Mouse (Mus musculus) spleen, postnatal 14 days (tissue): ENCODE measurements around the gene Maz.

Experiments
- DNase-seq, 2 experiments: peaks; one replicate each; pipeline ENCODE4 v3.0.0; 2021 to 2022; ENCODE audit warnings: low spot score in 2 of 2

Maz gene

DNA sequence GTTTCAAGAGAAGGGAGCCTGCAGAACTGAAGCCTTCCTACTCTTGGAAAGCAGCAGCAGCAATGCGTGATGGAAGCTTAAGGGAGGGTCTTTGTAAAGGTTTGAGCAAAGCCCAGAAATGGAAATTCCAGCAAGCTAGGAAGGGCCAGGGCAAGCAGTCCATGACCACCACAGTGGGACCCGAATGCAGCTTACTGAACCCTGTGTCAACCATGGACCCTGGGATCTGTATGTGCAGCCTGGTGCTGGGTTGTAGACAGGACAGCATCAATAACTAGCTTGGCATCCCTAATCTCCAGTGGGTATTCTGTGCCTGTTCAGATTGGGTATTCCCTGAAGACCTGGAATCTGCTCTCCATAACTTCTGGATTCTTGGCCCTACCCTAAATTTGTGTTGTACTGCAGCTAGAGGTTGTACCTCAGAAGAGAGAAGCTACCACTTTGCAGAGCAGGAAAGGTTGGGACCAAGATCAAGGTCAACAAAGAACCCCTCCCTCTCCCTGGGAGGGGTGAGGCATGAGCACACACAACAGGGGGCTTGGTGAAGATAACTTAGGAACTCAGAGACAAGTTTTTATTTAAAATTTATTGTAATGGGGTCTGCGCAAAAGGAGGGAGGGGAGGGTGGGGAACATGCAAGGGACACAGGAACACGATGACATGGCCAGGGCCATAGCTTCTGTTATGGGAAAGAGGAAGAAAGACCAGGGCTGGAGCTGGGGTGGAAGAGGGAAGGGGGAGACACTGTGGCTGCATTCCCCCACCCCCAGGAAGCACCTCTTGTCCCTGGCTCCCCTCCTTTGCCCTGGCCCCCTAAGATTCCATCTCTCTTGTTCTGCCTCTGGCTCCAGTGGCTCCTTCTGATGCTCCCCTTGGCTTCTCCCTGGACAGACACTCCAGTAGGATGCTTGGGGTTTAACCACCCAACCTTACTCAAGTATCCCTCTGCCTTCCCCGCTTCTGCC, 5.0 kb downstream of the Maz start:
- DNase-seq, result no peak

DNA sequence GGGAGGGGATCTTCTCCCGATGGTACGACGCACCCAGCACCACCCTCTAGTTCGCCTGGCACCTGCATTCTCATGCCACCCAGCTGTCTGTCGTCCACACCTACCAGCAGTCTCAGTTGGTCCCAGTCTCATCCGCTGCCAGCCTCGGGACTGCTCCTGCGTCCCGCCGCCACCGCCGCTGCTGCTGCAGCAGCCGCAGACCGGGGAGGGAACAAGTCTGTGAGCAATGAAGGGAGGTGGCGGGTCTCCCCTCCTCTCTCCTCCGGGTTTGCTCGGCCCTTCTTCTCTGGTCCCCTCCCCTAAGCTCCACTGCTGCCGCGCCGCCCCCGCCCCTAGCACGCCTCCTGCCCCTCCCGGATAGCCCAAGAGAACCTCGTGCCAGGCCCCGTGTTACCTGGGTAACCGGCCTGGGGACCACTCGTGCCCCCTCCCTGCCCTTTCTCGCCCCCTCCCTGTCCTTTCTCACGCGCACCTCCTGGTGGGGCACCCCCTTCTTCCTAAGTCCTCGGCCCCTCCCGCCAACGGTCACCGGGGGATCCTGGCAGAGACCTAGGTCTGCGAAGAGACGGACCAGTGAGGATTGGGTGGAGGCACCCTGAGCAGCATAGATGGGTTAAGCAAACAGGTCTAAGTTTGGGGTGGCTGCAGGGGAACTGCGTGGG, 5.8 kb downstream of the Maz start, which contains the start of the genes Gm42742 and Prrt2:
TSS of gene Gm42742 (minus strand) at position 197 of the 662 bp plus-strand sequence.
TSS of gene Prrt2 (minus strand) at position 311 of the 662 bp plus-strand sequence.
- DNase-seq, result no peak

DNA sequence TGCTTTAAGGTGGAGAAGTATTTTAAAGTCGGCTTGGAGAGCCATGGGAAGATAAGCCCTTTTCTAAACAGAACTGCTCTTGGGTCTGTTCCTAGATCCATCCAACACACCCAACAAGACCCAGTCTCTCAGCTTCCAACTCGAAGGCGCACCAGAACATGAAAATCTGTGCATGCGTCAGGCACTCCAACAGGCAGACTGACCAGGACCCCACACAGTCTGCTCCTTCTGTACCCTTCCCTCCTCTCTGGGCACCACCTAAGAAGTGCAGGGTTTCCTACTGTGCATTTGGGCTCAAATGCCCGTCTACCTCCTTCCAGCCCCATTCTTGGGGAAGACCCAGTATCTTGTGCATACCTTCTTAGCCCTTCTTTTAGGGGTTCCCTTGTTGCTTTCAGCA, 6.3 kb downstream of the Maz start:
- no peak for DNase-seq

DNA sequence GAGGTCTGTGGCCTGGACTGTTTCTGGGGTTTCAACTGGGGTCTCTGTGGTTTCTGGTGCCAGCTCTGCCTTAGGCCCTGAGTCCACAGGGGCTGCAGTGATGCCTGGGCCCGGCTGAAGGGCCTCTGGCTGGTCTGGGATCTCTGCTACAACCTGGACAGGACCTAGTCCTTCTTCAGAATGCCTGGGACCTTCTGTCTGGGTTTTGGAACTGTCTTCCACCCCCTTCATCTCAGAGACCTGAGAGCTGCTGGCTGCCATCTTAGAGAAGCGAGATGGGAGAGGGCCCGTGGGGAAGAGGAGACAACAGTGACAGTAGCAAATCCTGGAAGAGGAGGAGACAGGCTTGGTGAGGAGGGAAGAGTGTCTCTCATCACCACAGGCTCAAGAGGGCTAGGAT, 6.8 kb downstream of the Maz start:
- no peak for DNase-seq

DNA sequence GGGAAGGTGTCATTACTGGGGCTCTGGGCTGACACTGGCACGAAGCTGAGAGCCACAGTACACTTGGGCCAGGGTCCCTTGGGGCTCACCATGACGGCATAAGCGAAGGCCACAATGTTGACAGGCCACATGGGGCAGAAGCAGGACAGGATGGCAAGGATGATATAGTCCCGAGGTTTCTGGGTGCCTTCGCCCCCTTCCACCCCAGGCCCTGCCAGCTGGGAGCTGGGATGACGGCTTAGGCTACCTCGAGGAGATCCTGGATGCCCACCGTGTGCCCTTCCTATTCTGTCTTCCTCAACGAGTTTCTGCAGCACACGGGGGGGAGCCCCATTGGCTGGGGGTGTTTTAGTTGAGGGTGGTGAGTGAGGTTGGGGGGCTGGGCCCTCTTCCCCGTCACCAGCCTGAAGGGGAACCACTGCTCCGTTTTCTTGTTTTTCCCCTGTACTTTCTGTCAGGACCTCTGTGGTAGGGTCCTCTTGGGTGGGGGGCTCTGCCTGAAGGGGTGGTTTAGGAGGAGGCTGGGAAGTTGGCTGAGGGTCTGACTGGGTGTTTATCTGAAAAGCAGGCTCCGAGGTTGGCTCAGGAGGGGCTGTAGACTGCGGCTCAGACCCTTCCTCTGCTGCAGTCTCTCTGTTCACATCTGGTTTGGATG, 7.4 kb downstream of the Maz start:
- DNase-seq, result no peak

DNA sequence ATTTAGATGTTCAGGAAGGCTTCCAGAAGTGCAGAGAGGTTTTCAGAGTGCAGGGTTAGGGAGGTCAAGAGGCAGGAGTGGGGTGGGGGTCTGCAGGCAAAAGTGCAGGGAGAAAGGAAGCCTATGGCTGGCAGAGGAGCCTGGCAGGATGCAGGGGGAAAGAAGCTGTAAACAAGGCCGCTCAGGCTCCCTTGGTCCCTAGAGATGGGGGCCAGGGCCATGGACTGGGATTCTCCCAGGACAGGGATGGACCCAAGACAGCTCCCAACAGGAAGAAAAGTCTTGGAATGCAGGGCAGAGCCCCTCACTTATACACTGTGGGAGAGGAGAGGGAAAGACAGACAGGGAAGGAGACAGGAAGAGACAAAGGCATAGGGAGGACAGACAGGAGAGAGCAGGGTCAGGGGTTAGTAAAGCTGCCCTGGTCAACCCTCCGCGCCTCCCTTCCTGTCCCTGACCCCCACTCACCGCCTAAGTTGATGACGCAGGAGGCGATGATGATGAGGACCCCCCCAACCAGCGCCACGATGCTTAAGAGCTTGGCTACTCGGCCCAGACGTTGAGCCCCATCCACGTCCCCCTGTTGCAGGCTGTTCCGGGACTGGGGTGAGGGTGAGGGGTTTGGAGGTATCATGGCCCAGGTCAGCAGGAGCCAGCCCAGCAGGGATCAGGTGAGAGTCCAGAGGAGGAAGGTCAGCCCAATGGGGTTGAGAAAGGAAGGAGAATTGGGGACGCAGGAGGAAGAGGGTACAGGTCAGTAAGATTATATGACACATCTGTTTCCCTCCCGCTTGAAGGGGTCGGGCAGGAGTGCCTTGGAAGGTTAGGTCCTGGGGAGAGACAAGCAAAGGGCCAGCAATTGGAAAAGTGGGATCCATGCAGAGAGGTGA, 8.2 kb downstream of the Maz start:
- DNase-seq, result no peak

DNA sequence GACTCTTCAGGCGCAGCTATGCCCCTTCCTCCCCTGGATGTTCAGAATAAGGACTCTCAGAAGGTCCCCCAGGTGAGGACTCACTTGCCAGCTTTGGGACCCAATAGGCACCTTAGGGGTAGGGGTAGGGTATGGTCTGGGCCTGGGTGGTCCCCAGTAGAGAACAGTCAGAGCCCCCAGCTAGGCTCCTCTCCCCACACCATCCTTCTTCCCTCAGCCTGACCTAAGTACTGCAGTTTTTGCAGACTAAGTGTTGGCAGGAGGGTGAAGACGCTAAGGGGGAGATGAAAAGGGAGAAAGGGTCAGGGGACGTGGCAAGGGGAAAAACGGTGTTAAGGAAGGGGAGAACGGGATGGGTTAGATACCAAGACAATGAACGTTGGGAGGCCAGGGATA, 8.9 kb downstream of the Maz start:
- no peak for DNase-seq

DNA sequence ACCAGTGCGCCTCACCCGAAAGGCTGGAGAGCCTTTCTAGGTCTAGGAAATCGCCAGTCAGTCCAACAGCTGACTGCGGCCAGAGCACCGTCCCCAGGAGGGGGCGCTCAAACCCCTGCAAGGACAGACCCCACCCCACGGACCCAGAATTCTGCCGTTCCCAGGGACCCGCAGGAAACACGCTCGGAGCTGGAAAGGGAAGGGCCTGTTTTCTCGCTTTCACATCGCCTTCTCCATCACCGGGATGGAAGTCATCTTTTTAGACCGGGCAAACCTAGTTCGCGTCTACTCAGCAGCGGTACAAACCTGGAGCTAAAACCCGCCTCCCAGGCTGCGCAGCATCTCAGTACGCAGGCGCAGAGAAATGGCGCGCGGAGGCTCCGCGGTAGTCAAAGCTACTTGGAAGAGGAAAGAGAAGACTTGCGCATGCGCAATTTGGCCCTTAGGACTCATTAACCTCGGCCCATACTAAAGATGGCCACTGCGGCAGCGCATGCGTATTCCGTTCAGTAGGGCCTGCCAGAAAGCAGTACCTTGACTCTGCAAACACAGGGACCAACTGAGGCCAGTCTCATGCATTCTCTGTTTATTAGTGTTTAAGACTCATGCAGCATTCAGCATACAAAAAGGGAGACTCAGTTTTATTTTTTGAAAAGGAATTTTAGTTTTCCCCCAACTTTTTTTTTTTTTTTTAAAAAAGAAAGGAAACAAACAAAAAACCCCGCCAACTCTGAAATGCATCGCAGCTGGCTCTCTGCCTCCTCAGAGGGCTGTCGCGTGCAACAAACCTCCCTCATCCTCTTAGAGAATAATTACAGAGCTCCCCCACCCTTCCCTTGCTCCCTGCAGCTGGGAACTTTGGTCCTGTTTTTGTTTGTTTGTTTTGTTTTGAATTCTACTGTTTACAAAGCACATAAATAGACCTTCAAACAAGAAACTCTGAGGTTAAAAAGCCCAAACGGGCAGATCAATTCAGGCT, 9.6 kb downstream of the Maz start, which contains the start of gene Pagr1a:
TSS of gene Pagr1a (minus strand) at position 382 of the 979 bp plus-strand sequence.
- DNase-seq, result peak; percentile 95 to 96

DNA sequence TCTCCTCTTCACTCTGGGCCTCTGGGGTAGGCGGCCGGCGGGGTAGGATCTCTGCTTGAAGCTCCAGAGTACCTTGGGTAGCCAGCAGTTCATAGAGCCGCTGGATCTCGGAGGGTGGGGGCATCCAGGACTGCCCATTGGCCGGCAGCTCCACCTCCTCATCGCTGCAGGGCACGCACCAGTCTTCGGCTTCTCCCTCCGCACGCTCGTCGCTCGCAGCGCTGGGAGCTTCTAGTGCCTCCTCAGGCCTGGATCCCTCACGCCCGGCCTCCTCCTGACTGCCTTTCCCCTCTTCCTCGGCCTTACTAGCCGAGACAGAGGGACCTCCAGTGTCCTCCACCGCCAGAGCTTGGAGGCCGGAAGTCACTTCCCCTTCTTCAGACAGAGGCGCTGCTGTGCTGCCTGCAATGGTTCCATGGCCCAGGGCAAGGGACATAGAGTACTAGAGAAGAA, 10.3 kb downstream of the Maz start:
- no peak for DNase-seq

DNA sequence TGATC, 10.6 kb downstream of the Maz start, which contains the start of gene Pagr1b:
TSS of gene Pagr1b (minus strand) at position 4 of the 5 bp plus-strand sequence.
- no peak for DNase-seq

DNA sequence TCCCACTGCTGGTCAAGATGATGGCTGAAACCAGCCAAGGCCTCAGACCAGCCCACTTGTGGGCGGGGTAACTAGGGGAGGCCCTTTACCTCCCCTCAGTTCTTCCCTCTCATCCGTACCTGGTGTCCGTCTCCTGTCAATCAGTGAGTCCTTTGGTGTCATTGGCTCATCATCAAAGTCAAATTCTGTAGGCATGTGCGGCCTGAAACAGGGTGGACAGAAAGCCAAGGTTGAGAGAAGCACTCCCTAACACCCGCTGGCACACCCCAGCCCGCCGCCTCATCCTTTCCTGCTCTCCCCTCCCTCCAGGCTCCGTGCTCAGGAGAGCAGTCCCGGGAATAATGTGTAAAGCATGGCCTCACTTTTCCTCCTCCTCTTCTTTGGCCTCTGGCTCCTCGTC, 10.8 kb downstream of the Maz start:
- no peak for DNase-seq

DNA sequence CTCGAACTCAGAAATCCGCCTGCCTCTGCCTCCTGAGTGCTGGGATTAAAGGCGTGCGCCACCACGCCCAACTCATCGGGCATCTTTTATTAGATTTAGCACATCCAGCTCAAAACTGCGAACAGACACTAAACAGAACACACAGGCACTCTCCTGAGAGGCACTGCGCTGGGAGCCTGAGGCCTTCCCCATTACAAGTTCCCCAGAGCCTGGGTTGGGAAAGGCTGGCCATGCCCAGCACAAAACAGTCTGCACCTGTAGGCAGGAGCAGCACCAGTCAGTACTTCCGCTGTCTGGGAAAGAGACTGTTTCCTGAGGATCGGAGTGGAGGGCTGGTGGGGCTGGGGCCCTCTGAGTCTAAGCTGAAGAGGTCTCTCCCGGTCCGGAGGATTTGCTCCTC, 11.8 kb downstream of the Maz start:
- no peak for DNase-seq

DNA sequence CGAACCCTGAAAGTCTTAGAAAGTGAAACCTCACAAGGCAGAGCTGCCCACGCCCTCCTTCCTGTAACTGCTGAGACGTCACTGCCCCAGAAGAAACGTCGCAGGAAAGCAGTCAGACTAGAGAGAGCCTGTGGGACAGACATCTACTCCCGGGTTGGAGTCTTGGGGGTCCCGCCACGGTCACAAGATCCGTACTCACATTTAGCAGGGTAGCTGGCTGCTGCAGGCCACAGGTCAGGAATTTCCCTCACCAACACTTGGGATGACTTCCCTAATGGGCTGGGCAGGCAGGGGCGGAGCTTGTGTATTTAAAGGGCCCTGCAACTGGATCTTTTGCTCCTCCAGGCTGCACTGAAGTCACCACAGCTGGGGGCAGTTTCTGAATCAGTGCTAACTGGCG, 12.5 kb downstream of the Maz start, which contains the start of gene Mvp:
TSS of gene Mvp (minus strand) at position 302 of the 400 bp plus-strand sequence.
- DNase-seq, result peak in 1 of 2 experiments; percentile 48

DNA sequence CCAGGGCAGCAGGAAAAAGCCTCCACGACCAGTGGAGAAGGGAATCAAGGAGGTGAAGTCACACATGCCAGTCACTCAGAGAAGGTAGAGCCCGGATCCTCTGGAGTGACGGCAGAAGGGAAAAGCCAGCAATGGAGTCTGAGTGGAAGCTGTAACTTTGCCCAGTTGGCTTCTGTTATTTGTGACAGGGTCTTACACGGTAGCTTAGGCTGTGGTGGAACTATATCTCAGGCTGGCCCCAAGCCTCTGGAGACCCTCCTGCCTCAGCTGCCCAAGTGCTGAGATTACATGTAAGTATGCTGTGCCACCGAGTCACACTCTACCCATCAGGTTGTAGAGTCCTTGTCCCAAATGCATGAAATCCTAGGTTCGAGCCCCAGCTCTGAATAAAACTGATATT, 13.5 kb downstream of the Maz start:
- DNase-seq, result no peak

DNA sequence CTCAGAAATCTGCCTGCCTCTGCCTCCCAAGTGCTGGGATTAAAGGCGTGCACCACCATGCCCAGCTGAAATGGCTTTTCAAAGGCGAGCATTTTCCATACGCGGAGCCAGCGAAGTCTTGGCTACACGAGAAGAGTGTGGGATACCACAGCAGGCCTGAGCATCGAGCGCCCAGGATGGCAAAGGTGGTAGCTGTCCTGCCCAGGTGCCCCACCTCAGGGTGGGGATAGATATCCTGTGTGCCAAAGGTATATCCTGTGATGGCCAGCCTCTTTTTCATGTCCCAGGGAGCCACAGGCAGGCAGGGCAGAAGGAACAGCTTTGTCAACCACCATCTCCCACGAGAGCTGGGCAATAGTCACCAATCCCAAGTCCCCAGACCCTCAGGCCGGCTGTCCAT, 14.0 kb downstream of the Maz start:
- no peak for DNase-seq

DNA sequence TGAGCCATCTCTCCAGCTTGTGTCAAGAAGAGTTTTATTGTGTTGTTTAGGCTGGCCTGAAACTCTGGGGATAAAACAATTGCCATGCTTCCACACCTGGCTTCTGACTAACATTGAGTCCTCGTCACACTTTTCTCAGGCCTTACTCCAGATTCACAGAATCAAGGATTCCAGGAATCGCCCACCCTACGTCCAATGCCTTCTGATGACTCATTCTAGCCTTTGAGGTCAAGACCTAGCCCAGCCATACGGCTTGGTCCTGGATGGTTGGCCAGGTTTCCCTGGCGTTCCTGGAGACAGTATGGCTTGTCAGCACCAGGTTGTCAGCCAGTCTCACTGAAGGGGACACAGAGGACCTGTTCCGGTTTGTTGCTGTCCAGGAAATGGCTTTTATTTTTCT, 14.5 kb downstream of the Maz start:
- no peak for DNase-seq

DNA sequence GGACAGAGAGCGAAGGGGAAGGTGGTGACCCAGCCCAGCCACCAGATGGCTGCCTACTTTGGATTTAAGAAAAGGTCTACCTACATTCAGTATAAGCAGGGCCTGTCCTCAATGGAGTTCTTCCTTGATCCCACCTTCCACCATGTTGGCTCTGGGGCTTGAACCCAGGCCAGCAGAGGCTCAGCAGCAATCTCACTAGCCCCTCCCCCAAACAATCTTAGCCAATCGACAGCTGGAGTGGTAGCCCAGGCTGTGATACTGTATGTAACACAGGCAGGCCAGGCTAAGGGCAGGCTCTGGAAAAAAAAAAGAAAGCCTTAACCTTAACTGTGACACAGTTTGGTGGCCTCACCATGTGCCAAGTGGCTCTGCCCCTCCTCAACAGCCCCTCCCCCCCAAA, 15.1 kb downstream of the Maz start:
- DNase-seq, result no peak

DNA sequence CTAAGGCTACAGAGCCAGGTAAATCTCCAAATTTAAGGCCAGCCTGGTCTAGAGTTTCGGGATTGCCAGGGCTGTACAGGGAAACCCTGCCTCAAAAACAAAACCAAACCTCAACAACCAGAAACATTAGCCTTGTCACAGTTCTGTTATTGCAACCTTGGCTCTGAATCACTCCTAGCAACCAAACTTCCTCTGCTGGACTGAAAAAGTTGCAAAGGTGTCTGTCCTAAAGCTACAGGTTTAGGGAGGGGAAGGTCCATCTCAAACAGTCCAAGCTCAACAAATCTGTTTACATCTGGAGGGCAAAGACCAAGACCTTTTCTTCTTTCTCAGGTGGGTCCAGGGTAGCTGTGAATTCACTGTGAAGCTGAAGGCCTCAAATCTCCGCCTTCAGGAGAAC, 15.8 kb downstream of the Maz start:
- DNase-seq, result no peak

DNA sequence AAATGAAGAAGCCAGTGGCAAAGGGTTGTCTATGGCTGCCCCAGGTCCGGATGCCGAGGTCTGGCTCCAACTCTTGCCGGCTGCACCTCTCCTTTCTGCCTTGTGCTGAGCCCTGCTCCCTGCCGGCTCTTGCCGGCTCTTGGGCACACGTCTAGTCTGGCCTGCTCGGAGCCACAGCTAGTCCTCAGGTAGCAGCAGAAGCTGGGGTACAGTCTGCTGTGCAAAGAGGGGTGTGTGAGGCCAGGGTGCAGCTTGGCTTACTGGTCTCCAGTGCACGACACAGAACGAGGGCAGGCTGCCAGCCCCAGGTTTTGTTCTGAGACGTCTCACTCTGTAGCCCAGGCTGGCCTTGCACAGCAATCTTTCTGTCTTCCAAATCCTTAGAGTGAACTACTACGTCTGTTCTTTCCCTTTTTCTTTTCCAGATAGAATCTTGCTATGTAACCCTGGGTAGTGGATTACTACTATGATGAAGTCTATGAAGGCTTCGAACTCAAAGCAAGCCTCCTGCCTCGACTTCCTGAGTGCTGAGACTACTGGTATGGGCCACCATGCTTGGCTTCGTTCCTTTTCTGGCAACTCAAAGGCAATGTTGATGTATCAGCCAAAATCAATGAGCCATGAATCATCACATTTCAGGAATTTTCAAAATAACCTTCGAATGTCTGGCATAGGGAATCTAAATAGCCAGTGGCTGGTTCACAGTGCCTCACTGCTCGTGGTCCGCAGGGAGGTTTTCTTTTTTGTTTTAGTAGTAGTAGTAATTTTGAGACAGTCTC, 17.3 kb downstream of the Maz start:
- DNase-seq, result no peak
